Mouse (Mus musculus) thymus, adult 2 months (tissue): ENCODE measurements around the gene Tbc1d30.

Source experiments
- CTCF ChIP-seq: fragments of 200-500 bp; IDR thresholded peaks from 2 replicates; pipeline ENCODE4 v1.5.1; 2012; ENCODE audit warnings: mild to moderate bottlenecking, control low read depth, low read length, moderate library complexity, borderline replicate concordance; ENCODE audit not compliant: control insufficient read depth, poor library complexity, insufficient read depth; ENCODE audit errors: extremely low read depth
- POLR2A ChIP-seq: fragments of 200-500 bp; IDR thresholded peaks from 2 replicates; pipeline ENCODE4 v1.6.1; 2012; ENCODE audit warnings: mild to moderate bottlenecking, low read length, control low read depth, moderate library complexity; ENCODE audit not compliant: control insufficient read depth, poor library complexity, insufficient read depth; ENCODE audit errors: extremely low read depth

GRCm38 (mm10) chr10:121326167-121326566, 24.9 kb downstream of the Tbc1d30 start:
- TF ChIP-seq POLR2A (no peak), CTCF (no peak)
